Mouse (Mus musculus) hindbrain, embryonic 11.5 days (tissue): Measurements from ENCODE around the gene Gbp3. TPM values are rescaled to one million over a fixed set of nuclear protein-coding genes. Genes with fewer than 3 reads are reported as not detected.

Source experiments
- ATAC-seq: fragments of 200-750 bp; cut with Nextera tagmentation; 2 replicates; pipeline ENCODE4 v1.8.0; 2017; ENCODE audit warnings: mild to moderate bottlenecking, moderate TSS enrichment, moderate library complexity; ENCODE audit not compliant: low FRiP score
- DNase-seq: peaks from one replicate; pipeline ENCODE4 v3.0.0-alpha.2; 2015; ENCODE audit warnings: low spot score
- H3K27ac ChIP-seq: fragments of 300-500 bp; sonication (generic); 2 replicates; pipeline ENCODE4 v1.5.1; 2014; ENCODE audit warnings: mild to moderate bottlenecking, low read depth, low read length
- H3K27me3 ChIP-seq: fragments of 300-500 bp; sonication (generic); 2 replicates; pipeline ENCODE4 v1.6.1; 2014; ENCODE audit warnings: mild to moderate bottlenecking, low read length, moderate library complexity, mixed read lengths; ENCODE audit not compliant: control insufficient read depth, insufficient read depth
- H3K36me3 ChIP-seq: fragments of 300-500 bp; sonication (generic); 2 replicates; pipeline ENCODE4 v1.6.1; 2014; ENCODE audit warnings: mild to moderate bottlenecking, low read length, moderate library complexity, mixed read lengths; ENCODE audit not compliant: control insufficient read depth, insufficient read depth
- H3K4me1 ChIP-seq: fragments of 300-500 bp; sonication (generic); replicated peaks from 2 replicates; pipeline ENCODE4 v1.6.1; 2014; ENCODE audit warnings: low read length, mixed read lengths; ENCODE audit not compliant: control insufficient read depth, insufficient read depth
- H3K4me2 ChIP-seq: fragments of 300-500 bp; sonication (generic); replicated peaks from 2 replicates; pipeline ENCODE4 v1.6.1; 2014; ENCODE audit warnings: mild to moderate bottlenecking, low read depth, low read length
- H3K4me3 ChIP-seq: fragments of 300-500 bp; sonication (generic); 2 replicates; pipeline ENCODE4 v1.5.1; 2014; ENCODE audit warnings: low read depth, low read length
- H3K9ac ChIP-seq: fragments of 300-500 bp; sonication (generic); 2 replicates; pipeline ENCODE4 v1.6.1; 2014; ENCODE audit warnings: low read depth, low read length
- H3K9me3 ChIP-seq: fragments of 300-500 bp; sonication (generic); 2 replicates; pipeline ENCODE4 v1.6.1; 2016; ENCODE audit warnings: low read length; ENCODE audit not compliant: control insufficient read depth
- WGBS: fragments of 180-500 bp; shearing (Covaris S2); extraction: QIAGEN DNeasy Blood & Tissue Kit; methylation state at CpG from one replicate; pipeline ENCODE4 v1.1.7; 2014; 5-methylcytosine and 5-hydroxymethylcytosine counted together
- polyA plus RNA-seq: library from polyadenylated mRNA; unstranded; fragments of >200 nt; fragmentation: Nextera tagmentation; extraction: Ambion mirVana; gene quantifications from 2 replicates; pipeline ENCODE4 v1.2.1, GENCODE M21; 2014

Gbp3 gene
- polyA plus RNA-seq, 1 experiment from 2014 or later = 0.97 TPM

GRCm38 (mm10) chr3:142570738-142571137 is 10.9 kb downstream of the Gbp3 start:
- Histone ChIP-seq H3K27ac (no peak overlapping the region), H3K27me3 (no peaks in the 10 kb centered on the region), H3K4me3 (no peak overlapping the region), H3K36me3 (no peaks in the 10 kb centered on the region), H3K4me1 (no peaks in the 10 kb centered on the region), H3K9ac (no peak overlapping the region), H3K4me2 (no peak overlapping the region), H3K9me3 (no peaks in the 10 kb centered on the region)
- DNase-seq = no peak
- ATAC-seq = no peak
- 86% methylated on average over 4 of the region's 4 CpGs for WGBS

- Histone ChIP-seq H3K4me2 (no peak overlapping the region), H3K27ac (no peak overlapping the region), H3K4me3 (no peak overlapping the region), H3K4me1 (no peaks in the 10 kb centered on the region), H3K36me3 (no peaks in the 10 kb centered on the region), H3K9me3 (no peaks in the 10 kb centered on the region), H3K27me3 (no peaks in the 10 kb centered on the region), H3K9ac (no peak overlapping the region)
- DNase-seq (no peak), ATAC-seq (no peak)
- 85% methylated on average over 3 of the region's 3 CpGs for WGBS
Measured at GRCm38 (mm10) chr3:142577108-142577507, 17.3 kb downstream of the Gbp3 start.

GRCm38 (mm10) chr3:142578342-142578741 is 18.5 kb downstream of the Gbp3 start:
- 89% methylated on average over 4 of the region's 4 CpGs for WGBS
- H3K9ac ChIP-seq = no peak overlapping the region
- no peak for DNase-seq
- no peaks in the 10 kb centered on the region for H3K36me3 ChIP-seq
- ATAC-seq = no peak
- H3K4me2 ChIP-seq = no peak overlapping the region
- H3K9me3 ChIP-seq = no peaks in the 10 kb centered on the region
- no peaks in the 10 kb centered on the region for H3K4me1 ChIP-seq
- no peaks in the 10 kb centered on the region for H3K27me3 ChIP-seq
- no peak overlapping the region for H3K4me3 ChIP-seq
- no peak overlapping the region for H3K27ac ChIP-seq

- ATAC-seq = no peak
Measured at GRCm38 (mm10) chr3:142583067-142583466, 23.2 kb downstream of the Gbp3 start.

GRCm38 (mm10) chr3:142587386-142587785 is 27.6 kb downstream of the Gbp3 start:
- no peaks in the 10 kb centered on the region for H3K9me3 ChIP-seq
- H3K27me3 ChIP-seq = no peaks in the 10 kb centered on the region
- no peak overlapping the region for H3K4me3 ChIP-seq
- no peak overlapping the region for H3K9ac ChIP-seq
- no peak overlapping the region for H3K4me2 ChIP-seq
- ATAC-seq = no peak
- H3K27ac ChIP-seq = no peak overlapping the region
- H3K36me3 ChIP-seq = no peaks in the 10 kb centered on the region
- no peak for DNase-seq
- no peaks in the 10 kb centered on the region for H3K4me1 ChIP-seq

More at GRCm38 (mm10) chr3:142583067-142583466, 23.2 kb downstream of the Gbp3 start:
- Histone ChIP-seq H3K9me3 (no peaks in the 10 kb centered on the region), H3K9ac (no peak overlapping the region), H3K4me2 (no peak overlapping the region), H3K27me3 (no peaks in the 10 kb centered on the region), H3K27ac (no peak overlapping the region), H3K4me1 (no peaks in the 10 kb centered on the region), H3K4me3 (no peak overlapping the region), H3K36me3 (no peaks in the 10 kb centered on the region)
- no peak for DNase-seq
- WGBS = 88% methylated on average over 4 of the region's 4 CpGs

- Histone ChIP-seq H3K27me3 (no peaks in the 10 kb centered on the region), H3K27ac (no peak overlapping the region), H3K9ac (no peak overlapping the region), H3K4me1 (no peaks in the 10 kb centered on the region), H3K36me3 (no peaks in the 10 kb centered on the region), H3K9me3 (no peaks in the 10 kb centered on the region), H3K4me2 (no peak overlapping the region), H3K4me3 (no peak overlapping the region)
- DNase-seq (no peak), ATAC-seq (no peak)
- WGBS = 86% methylated on average over 2 of the region's 2 CpGs
Measured at GRCm38 (mm10) chr3:142588888-142589287, 29.1 kb downstream of the Gbp3 start.

GRCm38 (mm10) chr3:142590431-142591067 is 30.7 kb downstream of the Gbp3 start:
- Histone ChIP-seq H3K9me3 (no peaks in the 10 kb centered on the region), H3K4me1 (no peaks in the 10 kb centered on the region), H3K36me3 (no peaks in the 10 kb centered on the region), H3K9ac (no peak overlapping the region), H3K4me3 (no peak overlapping the region), H3K4me2 (no peak overlapping the region), H3K27ac (no peak overlapping the region), H3K27me3 (no peaks in the 10 kb centered on the region)
- ATAC-seq = no peak
- WGBS = 87% methylated on average over 4 of the region's 4 CpGs
- DNase-seq = no peak

GRCm38 (mm10) chr3:142594547-142594946 is 34.7 kb downstream of the Gbp3 start, which contains the start of gene Gbp2b:
TSS of gene Gbp2b (plus strand) at chr3:142594847.
- no peak within 1 kb of the TSS for H3K9ac ChIP-seq
- no peak within 1 kb of the TSS for H3K4me2 ChIP-seq
- no peaks in the 10 kb centered on the region for H3K9me3 ChIP-seq
- H3K27me3 ChIP-seq = no peaks in the 10 kb centered on the region
- H3K4me1 ChIP-seq = no peaks in the 10 kb centered on the region
- no peak within 1 kb of the TSS for H3K27ac ChIP-seq
- H3K36me3 ChIP-seq = no peaks in the 10 kb centered on the region
- DNase-seq (no peak), ATAC-seq (no peak)
- no peak within 1 kb of the TSS for H3K4me3 ChIP-seq
- 88% methylated on average over 1 of the region's 1 CpGs for WGBS

GRCm38 (mm10) chr3:142597923-142598322 is 38.1 kb downstream of the Gbp3 start:
- 87% methylated on average over 3 of the region's 3 CpGs for WGBS
- Histone ChIP-seq H3K4me3 (no peak overlapping the region), H3K4me2 (no peak overlapping the region), H3K4me1 (no peaks in the 10 kb centered on the region), H3K9ac (no peak overlapping the region), H3K27me3 (no peaks in the 10 kb centered on the region), H3K36me3 (no peaks in the 10 kb centered on the region), H3K9me3 (no peaks in the 10 kb centered on the region), H3K27ac (no peak overlapping the region)
- ATAC-seq (no peak), DNase-seq (no peak)
